12 mouse cellular contexts compared by ENCODE assay signal in genomic region chr11:35125108-35125490, GRCm38 (mm10). TPM values are rescaled to one million over a fixed set of nuclear protein-coding genes. Genes with fewer than 3 reads are reported as not detected.
DNase-seq lines count a peak whose midpoint lies in the region; ATAC-seq and TF ChIP-seq lines count a peak whose summit lies in the region.
"Had no signal": no experiment of that assay in that cellular context is flagged by ENCODE, and none has a peak within 500 bp of the region (broad histone marks: within the 10 kb centered on the region; RNA-seq: fewer than 3 reads in every experiment).

No protein-coding gene starts in this region.

- no peak for ATAC-seq in heart, embryonic 13.5 days (ENCODE audit: extremely low read depth, insufficient number of reproducible peaks, low FRiP score, low TSS enrichment)
- no peak for ATAC-seq in limb, embryonic 11.5 days (ENCODE audit: insufficient number of reproducible peaks, low FRiP score, low TSS enrichment, low read depth)
- no peak for ATAC-seq in stomach, embryonic 16.5 days (ENCODE audit: insufficient read depth, low FRiP score)
- ATAC-seq: forebrain, embryonic 13.5 days; hindbrain, embryonic 16.5 days had no signal

- peak overlapping the region; percentile 95 for H3K27ac ChIP-seq in layer of hippocampus, adult 2 months
- H3K27ac ChIP-seq in heart, embryonic 13.5 days (replicated peaks), result 0 out of 2 replicates have a peak overlapping the region, but pooled peaks have one; percentile 21
- H3K27ac ChIP-seq in limb, embryonic 11.5 days (replicated peaks; ENCODE audit: low read depth, low read length), result no peak overlapping the region
- H3K27ac ChIP-seq in stomach, embryonic 16.5 days (ENCODE audit: low read length), result no peak overlapping the region; the same call in 1 of the 2 replicates
- H3K27ac ChIP-seq in thymus, adult 2 months (ENCODE audit: control insufficient read depth, insufficient read depth, low read length), result no peak overlapping the region
- H3K27ac ChIP-seq: forebrain, embryonic 13.5 days had no signal

- 44% methylated on average over 10 of the region's 10 CpGs for WGBS in heart, embryonic 13.5 days
- 6% methylated on average over 10 of the region's 10 CpGs for WGBS in limb, embryonic 11.5 days
- 27% methylated on average over 10 of the region's 10 CpGs for WGBS in stomach, embryonic 16.5 days
- WGBS in thymus, adult 2 months, result 27% methylated on average over 10 of the region's 10 CpGs

- 0 out of 2 replicates have a peak overlapping the region, but pooled peaks have one; percentile 94 for H3K4me2 ChIP-seq in heart, embryonic 13.5 days
- peak overlapping the region; percentile 86 for H3K4me2 ChIP-seq in limb, embryonic 11.5 days (ENCODE audit: low read depth, severe bottlenecking)
- 0 out of 2 replicates have a peak overlapping the region, but pooled peaks have one; percentile 78 for H3K4me2 ChIP-seq in stomach, embryonic 16.5 days (ENCODE audit: low read depth, low read length)
- H3K4me2 ChIP-seq: forebrain, embryonic 13.5 days had no signal

- no peaks in the 10 kb centered on the region for H3K36me3 ChIP-seq in heart, embryonic 13.5 days
- no peaks in the 10 kb centered on the region; the same call in 1 of the 2 replicates for H3K36me3 ChIP-seq in limb, embryonic 11.5 days (ENCODE audit: control insufficient read depth, insufficient read depth, low read length)
- no peaks in the 10 kb centered on the region for H3K36me3 ChIP-seq in stomach, embryonic 16.5 days (ENCODE audit: control insufficient read depth, insufficient read depth, low read length)
- no peaks in the 10 kb centered on the region for H3K36me3 ChIP-seq in thymus, adult 2 months (ENCODE audit: control insufficient read depth, insufficient read depth, low read length)

- no peak for TF ChIP-seq CTCF in layer of hippocampus, adult 2 months (conservative IDR thresholded peaks at IDR 0.05)
- TF ChIP-seq CTCF in thymus, adult 2 months (IDR thresholded peaks at IDR 0.05; ENCODE audit: borderline replicate concordance, control insufficient read depth, extremely low read depth, insufficient read depth, low read length, poor library complexity), result no peak

- no peak for TF ChIP-seq POLR2A in thymus, adult 2 months (IDR thresholded peaks at IDR 0.05; ENCODE audit: control insufficient read depth, extremely low read depth, insufficient read depth, low read length, poor library complexity)

- H3K9me3 ChIP-seq in heart, embryonic 13.5 days, result no peaks in the 10 kb centered on the region
- no peaks in the 10 kb centered on the region for H3K9me3 ChIP-seq in limb, embryonic 11.5 days (ENCODE audit: control insufficient read depth, low read length)
- no peaks in the 10 kb centered on the region for H3K9me3 ChIP-seq in stomach, embryonic 16.5 days (replicated peaks; ENCODE audit: control insufficient read depth, low read length)
- H3K9me3 ChIP-seq: forebrain, embryonic 13.5 days had no signal

- peaks cover 35% of the 10 kb centered on the region for H3K27me3 ChIP-seq in heart, embryonic 13.5 days (replicated peaks)
- no peaks in the 10 kb centered on the region for H3K27me3 ChIP-seq in limb, embryonic 11.5 days (ENCODE audit: control insufficient read depth, insufficient read depth, low read length)
- peaks cover 19% of the 10 kb centered on the region for H3K27me3 ChIP-seq in stomach, embryonic 16.5 days (ENCODE audit: control insufficient read depth, insufficient read depth, low read length)
- H3K27me3 ChIP-seq in thymus, adult 2 months (ENCODE audit: control insufficient read depth, insufficient read depth, low read length), result peaks cover 3% of the 10 kb centered on the region

- peaks cover 36% of the 10 kb centered on the region for H3K4me1 ChIP-seq in heart, embryonic 13.5 days
- H3K4me1 ChIP-seq in limb, embryonic 11.5 days (ENCODE audit: control insufficient read depth, insufficient read depth, low read length), result peaks cover 37% of the 10 kb centered on the region
- peaks cover 25% of the 10 kb centered on the region for H3K4me1 ChIP-seq in stomach, embryonic 16.5 days (ENCODE audit: control insufficient read depth, insufficient read depth, low read length)
- H3K4me1 ChIP-seq in thymus, adult 2 months (replicated peaks; ENCODE audit: control insufficient read depth, insufficient read depth, low read length), result no peaks in the 10 kb centered on the region

- DNase-seq in layer of hippocampus, adult 2 months (ENCODE audit: low spot score in 2 of 2), result no peak
- no peak for DNase-seq in layer of hippocampus, adult 9-10 months (ENCODE audit: low spot score)
- peak; percentile 53 for DNase-seq in limb, embryonic 11.5 days (ENCODE audit: low spot score)
- no peak for DNase-seq in ovary, postnatal 10 days (ENCODE audit: low spot score)
- DNase-seq in adrenal gland, adult 8-10 months, result no peak
- DNase-seq in thymus, adult 2 months, result no peak
- DNase-seq: liver had no signal

- peak overlapping the region; percentile 71 for H3K4me3 ChIP-seq in layer of hippocampus, adult 2 months
- H3K4me3 ChIP-seq in heart, embryonic 13.5 days, result no peak overlapping the region
- no peak overlapping the region for H3K4me3 ChIP-seq in limb, embryonic 11.5 days (ENCODE audit: low read depth, low read length)
- no peak overlapping the region for H3K4me3 ChIP-seq in stomach, embryonic 16.5 days (replicated peaks; ENCODE audit: low read length)
- H3K4me3 ChIP-seq in thymus, adult 2 months (ENCODE audit: control insufficient read depth, insufficient read depth, low read length), result no peak overlapping the region
- H3K4me3 ChIP-seq: forebrain, embryonic 13.5 days had no signal

- no peak overlapping the region for H3K9ac ChIP-seq in heart, embryonic 13.5 days
- H3K9ac ChIP-seq in limb, embryonic 11.5 days (ENCODE audit: low read length), result no peak overlapping the region
- H3K9ac ChIP-seq in stomach, embryonic 16.5 days (ENCODE audit: low read length), result no peak overlapping the region
- H3K9ac ChIP-seq: forebrain, embryonic 13.5 days had no signal

RNA-seq across cellular contexts. Expression of gene Slit3, which starts 4.1 kb away (rescaled TPM):
- 100 to 1,000 TPM in 1 of 2 experiments, 10 to 100 TPM in 1; 98.9 to 106 TPM for total RNA-seq in layer of hippocampus, adult 2 months (2021)
- polyA plus RNA-seq in heart, embryonic 13.5 days (2015; fragmentation: Nextera tagmentation; extraction: Ambion mirVana), result 11.1 and 12.5 TPM in 2 replicates
- 30.6 and 40.7 TPM in 2 replicates for polyA plus RNA-seq in limb, embryonic 11.5 days (2014; fragmentation: Nextera tagmentation; extraction: Ambion mirVana)
- 8.2 and 9.4 TPM in 2 replicates for polyA plus RNA-seq in stomach, embryonic 16.5 days (2015; fragmentation: Nextera tagmentation; extraction: Ambion mirVana)
- total RNA-seq in adrenal gland, adult 8-10 months (2022), result 10 to 100 TPM; 40.6 to 73.5 (median 56.6) TPM
- polyA plus RNA-seq in thymus, adult 2 months (2012; rRNA removed), result 6.4 and 7.2 TPM in 2 replicates
- total RNA-seq: monocyte, adult 5-6 weeks had no signal

Comparison
In these comparisons a context has a peak if more than half of its experiments do, and no peak if none do; other contexts are left out.
1. H3K27ac ChIP-seq: peak in layer of hippocampus, adult 2 months (single experiment) and heart, embryonic 13.5 days (single experiment); none in limb, embryonic 11.5 days (single experiment), stomach, embryonic 16.5 days (single experiment) and thymus, adult 2 months (single experiment).
2. Peak in every context shown above with its lines, with median percentiles within 50 percentile points of each other: H3K4me2 ChIP-seq.